Mouse (Mus musculus): ENCODE measurements around the gene Mx1. TPM values are rescaled to one million over a fixed set of nuclear protein-coding genes. Genes with fewer than 3 reads are reported as not detected.

Gene Mx1
- total RNA-seq (2022) = 1 to 10 TPM; 1.1 to 7.5 (median 2.6) TPM

DNA sequence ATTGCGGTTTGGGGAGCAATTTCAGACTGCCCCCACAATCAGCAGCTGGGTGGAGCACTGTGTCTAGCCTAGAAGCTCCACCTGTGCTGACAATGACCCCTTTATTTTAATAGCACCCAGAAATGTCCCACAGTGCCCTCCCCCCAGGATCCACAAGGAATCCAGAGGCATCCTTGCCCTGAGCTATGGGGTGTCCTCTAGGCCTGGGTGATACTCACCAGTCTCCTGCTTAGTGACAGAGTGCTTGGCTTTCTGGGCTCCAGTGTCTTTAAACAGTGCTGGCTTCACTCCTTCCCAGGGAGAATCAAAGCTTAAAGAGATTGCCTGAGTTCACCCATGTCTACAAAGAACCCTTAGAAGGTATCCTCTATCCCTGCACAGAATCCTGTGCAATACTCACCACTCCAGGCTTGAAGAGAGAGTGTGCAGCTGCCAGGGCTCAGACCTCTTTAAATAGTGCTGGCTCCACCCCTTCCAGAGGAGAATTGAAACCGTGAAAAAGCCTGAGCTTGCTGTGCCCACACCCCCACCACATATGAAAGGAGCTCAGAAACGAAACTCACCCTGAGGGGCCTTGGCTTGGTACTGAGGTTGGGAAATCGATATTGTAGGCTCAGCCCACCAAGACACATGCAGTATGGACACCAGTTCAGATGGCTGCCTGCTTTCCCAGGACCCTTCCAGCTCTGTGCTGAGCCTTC lies at the start of gene Mx1:
TSS of gene Mx1 (minus strand) at position 427 of the 701 bp plus-strand sequence.
- no peak for DNase-seq (ENCODE audit: low spot score in 2 of 2)

DNA sequence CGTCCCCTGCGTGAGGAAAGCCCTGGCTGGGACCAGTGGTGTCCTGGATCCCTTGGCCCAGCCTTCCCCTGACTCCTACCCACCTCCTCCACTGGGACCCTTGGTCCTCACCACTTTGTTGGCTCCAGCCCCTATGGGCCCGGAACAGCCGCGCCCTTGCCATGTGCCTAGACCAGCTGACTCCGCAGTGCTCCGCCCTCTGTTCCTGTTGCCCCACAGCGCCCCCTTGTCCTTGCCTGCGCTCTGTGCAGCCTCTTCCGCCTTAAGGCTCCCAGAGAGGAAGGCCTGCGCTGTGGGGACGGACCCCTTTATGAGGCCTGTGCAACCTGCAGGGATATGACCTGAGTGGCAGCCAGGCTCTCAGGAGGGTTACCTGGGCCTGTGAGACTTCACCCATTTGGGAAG lies 49.6 kb upstream of the Mx1 start:
- DNase-seq (ENCODE audit: low spot score in 2 of 2) = no peak

DNA sequence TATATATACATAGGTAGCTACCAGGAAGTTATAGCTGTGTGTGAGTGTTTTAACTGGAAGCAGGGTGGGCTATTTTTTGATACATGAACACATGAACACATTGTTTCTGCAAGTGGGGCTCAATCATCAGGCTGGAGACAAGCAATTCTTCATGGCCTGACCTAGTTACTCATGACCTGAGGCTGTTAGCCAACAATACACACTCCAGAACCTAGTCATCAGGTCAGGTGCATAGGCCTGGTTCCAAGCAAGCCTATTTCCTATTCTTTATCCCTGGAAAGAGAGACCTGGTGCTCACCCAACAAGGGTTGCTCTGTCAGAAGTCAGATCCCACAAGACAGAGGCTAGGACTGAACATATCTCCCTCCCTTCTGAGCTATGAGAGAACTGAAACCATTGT lies 48.8 kb upstream of the Mx1 start:
- no peak for DNase-seq (ENCODE audit: low spot score in 2 of 2)

DNA sequence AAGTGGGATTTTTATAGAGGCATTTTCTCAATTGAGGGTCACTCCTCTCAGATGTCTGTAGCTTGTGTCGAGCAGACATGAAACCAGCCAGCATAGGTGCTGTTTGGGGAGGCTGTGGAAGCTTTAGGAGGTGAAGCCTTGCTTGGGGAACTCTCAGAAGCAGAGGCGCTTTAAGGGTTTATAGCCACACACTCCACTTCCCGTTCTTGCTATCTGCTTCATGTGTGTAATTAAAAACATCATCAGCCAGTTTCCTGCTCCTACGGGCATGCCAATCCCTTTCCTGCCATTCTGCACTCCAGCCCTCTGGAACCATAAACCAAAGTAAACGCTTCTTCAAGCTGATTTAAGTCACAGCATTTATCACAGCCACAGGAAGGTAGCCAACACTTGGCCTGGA lies 48.1 kb upstream of the Mx1 start:
- DNase-seq (ENCODE audit: low spot score in 2 of 2) = no peak

DNA sequence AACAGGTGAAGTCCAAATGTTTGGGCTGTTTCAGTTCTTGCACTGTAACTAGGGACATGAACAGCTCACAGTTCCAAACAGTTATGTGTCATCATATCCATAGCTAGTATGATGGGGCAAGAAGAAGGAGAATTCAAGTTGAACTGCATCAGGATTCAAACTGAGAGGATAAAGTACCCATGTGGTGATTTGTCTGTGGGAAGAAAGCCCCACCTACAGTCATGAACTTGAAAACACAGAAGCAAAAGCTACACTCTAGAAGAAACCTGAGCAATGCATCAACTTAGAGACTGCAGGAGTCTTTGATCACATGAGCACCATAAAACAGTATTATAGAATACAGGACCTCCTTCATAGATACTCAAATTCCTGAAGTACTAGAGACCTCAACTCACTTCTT lies 45.1 kb upstream of the Mx1 start:
- DNase-seq (ENCODE audit: low spot score in 2 of 2) = no peak

DNA sequence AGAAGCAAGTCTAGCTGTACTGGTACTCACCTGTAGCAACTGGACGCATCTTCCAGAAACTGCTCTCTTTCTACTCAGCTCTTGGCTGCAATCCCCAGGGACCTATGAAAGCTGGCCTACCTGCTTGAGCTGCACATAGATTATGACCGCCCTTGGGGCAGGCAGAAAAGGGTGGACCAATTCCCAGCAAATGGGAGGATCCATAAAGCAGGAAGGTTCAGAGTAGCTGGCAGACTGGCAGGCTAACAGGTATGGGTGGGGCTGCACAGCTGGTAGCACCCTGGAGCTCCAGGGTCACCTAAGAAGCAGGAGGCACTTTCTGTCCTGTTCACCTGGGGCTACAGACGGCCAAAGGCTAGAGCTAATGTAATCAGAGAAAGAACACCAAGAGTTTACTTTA lies 42.1 kb upstream of the Mx1 start:
- no peak for DNase-seq (ENCODE audit: low spot score in 2 of 2)

DNA sequence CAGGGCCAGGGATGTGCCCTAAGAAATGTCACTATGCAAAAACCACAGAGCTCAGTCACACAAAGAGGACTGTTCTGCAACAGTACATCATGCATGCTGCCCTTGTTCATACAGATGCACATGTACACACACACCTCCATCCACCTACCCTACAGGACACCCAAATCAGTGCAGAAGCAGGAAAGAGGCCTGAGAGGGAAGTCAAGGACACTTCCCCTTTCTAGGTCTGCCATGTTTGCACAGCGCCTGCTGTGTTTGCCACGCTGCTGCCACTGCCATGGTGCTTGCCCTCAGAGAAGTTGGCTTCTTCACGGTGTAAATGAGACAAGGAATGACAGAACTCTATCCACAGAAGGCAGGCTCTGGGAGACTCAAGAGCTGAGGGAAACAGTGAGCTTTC lies 41.1 kb upstream of the Mx1 start:
- DNase-seq (ENCODE audit: low spot score in 2 of 2) = no peak

DNA sequence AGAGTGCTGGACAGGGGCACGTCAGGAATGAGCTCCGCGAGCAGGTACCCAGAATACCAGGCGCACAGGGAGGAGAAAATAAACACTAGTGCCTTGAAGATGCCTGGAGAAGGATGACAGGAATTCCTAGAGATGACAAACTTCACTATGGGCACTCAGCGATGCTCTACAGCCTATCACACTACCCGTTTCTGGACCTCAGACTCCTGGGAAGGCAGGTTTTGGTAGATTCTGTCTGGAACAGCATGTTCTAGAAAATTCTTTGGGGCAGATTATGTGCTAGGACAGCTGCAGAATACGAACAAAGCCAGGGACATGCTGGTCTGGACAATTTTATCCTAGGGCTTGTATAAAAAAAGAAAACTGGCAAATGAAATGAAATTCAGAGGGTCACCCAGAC lies 38.2 kb upstream of the Mx1 start:
- DNase-seq (ENCODE audit: low spot score in 2 of 2) = no peak

DNA sequence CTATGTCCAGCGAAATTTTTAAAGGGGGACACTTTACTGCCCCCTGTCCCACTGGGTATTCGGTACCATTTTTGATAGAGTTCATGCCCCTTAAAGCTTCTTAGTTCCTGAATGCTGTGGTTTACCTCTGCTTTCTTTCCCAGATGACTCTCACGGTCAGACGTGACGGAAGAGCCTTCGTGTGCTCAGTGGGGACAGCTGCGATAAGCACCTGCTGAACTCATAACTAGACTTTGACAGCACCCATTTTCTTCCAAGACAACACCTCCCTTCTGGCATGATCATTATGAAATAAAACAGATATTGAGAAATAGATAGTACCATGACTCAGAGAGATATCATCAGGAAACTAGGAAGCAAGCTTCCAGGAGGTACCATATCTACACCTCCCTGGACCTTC lies 36.7 kb upstream of the Mx1 start:
- DNase-seq (ENCODE audit: low spot score in 2 of 2) = no peak

DNA sequence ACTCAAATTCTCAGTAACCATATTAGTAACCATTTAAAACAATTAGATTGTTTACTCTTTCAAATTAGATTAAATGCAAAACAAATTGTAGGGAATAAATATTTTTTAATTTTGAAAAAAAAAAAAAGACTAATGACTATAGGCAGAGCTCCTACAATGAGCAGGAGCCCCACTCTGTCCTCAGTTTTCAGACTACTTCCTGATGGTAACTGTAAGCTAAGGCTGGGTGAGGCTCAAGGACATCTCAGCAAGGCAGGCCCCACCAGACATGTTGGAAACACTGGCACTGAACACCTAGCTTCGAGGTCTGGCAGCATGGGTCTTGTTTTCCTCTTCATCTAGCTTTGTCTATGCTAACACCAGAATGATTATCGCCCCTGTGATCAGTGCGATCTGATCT lies 35.4 kb upstream of the Mx1 start:
- DNase-seq (ENCODE audit: low spot score in 2 of 2) = no peak

DNA sequence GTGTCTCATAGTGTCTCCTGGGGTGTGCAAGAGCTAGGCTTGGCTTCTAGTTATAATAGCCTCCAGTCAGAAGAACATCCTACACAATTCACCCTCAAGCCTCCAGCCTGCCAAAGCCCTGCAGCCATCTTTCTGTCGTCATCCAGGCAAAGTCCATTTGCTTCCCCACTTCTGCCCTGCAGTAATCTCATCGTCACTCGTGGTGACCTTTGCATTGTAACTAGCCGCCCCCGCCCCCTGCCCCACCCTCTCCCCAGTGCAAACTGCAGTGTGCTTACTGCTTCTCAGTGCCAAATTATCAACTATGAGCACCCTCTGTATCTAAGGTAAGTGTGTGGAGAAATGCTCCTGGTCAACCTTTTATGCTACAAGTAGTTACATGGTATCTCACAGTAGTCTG lies 35.0 kb upstream of the Mx1 start:
- no peak for DNase-seq (ENCODE audit: low spot score in 2 of 2)

DNA sequence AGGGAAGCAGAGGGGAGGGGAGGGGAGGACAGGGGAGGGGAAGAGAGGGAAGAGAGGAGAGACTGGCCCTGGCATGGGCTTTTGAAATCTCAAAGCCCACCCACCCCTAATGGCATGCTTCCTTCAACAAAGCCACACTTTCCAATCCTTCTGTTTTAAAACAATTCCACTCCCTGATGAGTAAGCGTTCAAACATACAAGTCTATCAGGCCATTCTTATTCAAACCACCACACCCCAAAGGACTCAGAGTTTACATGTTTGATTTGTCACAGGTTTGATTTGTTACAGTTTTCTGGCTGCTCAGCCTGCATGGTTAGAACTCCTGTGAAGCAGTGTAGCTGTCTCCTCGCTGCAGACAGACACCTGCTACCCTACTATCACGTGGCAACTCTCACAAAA lies 33.3 kb upstream of the Mx1 start:
- DNase-seq (ENCODE audit: low spot score in 2 of 2) = no peak

DNA sequence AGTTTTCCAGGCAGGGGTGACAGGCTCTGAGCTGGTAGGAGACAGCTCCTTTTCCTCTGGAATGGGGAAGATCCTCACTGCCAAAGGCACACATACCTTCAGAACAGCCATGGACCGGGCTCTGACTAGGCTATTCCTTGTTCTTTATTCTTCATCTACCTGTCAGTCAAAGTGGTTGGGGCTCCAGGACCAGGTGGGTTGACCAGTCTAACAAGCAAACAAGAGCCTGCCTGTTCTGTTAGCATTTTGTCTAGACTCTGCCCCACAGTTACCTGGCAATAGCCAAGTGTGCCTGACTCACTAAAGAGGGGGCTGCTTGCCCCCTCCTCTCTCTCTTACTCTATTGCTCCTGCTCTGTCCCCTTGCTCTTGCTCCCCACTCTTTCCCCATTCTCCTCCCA lies 29.7 kb upstream of the Mx1 start:
- DNase-seq (ENCODE audit: low spot score in 2 of 2) = no peak

DNA sequence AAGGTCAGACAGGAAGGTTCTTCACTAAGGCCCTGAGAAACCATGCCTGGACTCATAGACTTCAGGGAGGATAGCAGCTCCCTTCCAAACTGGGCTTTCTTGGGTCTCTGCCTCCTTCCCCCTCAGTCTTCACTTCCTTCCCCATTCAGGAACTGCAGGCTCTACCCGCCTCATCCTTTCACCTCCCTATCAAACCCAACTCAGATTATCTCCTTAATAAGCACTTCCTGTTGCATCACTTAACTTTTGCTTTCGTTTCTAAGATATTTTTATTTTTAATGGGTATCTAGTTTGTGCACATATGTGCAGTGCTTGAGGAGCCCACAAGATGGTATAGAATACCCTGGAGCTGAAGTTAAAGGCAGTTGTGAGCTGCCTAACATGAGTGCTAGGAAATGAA lies 15.9 kb upstream of the Mx1 start:
- DNase-seq (ENCODE audit: low spot score in 2 of 2) = no peak

DNA sequence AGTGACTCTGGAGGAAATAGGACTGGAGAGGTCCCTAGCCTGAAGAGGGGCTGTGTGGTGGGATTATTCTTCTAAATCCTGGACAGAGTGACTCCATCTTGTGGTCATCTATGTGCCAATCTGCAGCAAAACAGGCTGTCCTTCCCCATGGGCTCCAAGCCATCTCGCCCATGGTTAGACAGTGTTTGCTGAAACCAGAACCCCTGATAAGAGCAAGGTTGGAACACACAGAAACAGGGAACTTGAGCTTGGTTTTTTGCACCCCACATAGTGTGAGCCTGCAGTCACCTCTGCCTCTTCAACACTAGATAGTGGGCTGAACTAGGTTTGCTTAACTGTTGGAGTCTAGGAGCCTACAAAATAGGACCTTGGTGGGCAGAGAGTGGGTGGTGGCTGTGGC lies 13.8 kb upstream of the Mx1 start:
- DNase-seq (ENCODE audit: low spot score in 2 of 2) = no peak

DNA sequence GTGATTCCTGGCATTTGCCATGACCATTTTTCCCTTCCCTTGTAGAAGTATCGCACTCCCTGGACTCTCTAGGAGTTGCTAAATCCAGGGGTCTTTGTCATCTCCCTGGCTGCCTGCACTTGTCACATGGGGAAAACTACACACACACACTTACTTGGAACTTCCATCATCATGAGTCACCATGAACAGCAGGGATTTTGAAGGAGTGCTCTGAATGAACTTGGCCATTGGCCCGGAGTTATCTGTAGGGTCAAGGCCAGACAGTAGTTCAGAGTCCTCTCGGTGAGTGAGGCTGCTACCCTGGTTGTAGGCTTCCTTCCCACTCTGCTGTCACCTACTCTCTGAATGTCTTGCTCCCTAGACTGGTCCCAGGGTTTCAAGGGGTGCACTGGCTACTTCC lies 12.9 kb upstream of the Mx1 start:
- DNase-seq (ENCODE audit: low spot score in 2 of 2) = no peak

DNA sequence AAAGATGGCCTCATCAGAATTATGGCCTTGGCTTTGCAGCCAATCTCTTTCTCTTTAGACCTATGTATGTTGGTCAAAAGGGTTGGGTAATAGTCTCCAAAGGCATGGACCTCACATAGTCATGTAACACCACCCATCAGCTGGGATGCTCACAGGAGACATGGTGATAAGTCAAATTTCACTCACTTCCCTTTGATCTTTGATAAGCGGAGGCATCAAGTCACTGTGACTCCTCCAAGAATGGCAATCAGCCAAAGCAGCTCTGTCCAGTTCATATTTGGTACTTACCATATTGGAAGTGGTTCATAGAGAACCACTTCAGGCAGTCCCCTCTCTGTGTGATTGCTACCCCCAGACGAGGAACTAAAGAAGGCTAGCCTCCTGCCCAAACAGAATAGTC lies 12.0 kb upstream of the Mx1 start:
- no peak for DNase-seq (ENCODE audit: low spot score in 2 of 2)

DNA sequence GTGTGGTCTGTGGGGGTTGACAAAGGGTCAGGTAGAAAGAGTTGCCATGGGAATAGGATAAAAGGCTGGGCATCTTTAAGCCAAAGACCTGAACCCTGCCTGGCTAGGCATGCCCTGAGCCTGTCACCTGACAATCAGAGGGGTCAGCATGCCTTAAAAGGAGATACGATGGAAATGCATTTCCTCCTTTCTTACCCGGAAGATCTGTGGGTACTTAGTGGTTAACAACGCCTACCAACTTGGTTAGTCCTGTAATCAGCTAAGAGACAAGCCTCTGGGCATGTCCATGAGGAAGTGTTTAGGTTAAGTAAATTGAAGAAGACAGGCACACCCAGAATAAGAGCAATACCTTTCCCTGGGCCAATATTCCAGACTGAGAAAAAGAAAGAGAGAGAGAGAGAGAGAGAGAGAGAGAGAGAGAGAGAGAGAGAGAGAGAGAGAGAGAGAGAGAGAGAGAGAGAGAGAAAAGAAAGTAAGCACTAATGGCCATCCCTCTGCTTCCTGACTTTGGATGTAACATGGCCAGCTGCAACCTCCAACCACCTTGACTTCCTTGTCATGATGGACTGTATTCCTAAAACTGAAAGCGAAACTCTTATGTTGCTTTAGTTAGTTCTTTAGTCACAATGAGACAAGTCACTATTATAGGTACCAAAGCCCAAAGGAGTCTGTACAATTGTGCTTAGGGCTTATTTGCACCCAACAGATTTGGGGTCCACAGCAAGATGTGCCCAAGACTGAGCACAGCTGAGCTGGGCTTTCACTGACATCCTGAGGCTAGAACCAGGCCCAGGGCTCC lies 5.5 kb upstream of the Mx1 start:
- DNase-seq (ENCODE audit: low spot score in 2 of 2) = no peak

DNA sequence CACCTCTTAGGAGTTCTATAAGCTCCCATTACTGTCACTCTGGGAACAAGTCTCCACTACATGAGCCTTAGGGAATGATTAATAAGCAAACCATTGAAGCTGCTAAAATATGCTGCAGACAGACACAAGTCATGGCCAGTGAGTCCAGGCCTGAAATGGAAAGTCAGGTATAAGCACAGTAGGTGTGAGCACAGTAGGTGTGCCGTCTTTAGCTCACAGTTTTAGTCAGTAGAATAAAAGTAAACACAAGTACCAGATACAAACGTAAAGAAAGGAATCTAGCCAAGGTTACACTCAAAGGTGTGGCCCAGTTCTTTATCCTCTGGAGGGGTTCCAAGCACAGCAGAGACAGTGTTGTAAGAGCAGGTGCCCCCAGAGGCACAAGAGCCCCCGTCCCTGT lies 4.8 kb upstream of the Mx1 start:
- no peak for DNase-seq (ENCODE audit: low spot score in 2 of 2)

DNA sequence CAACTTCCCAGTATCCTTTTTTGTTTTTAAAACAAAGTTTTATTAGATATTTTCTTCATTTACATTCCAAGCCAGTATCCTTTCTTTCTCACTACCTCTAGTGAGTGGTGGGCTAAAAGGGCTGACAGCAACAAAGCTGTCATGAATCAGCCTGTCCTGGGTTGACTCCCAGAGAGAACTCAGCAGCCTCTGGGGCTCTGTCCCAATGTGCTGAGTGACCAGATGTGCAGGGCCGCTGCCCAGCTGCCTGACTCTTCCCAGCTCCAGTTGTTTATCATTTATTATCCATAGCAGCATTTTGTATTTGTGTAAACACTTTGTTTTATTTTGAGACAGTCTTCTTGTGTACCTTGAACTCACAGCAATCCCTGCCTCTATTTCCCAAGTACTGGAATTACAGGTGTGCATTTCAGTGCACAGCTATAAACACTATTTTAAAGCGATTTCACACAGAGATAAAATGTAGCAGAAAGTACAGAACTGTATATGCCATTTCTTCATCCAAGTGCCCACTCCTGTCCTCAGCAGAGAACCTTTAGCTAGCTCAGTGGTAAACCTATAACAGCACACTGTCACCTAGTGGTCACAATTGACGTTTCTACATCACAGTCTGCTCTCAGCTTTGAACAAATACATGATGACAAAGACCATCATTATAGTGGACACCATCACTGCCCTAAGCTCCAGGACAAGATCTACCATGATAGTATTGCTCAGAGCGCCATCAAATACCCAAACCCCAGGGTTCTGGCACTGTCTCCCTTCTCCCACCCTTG lies 3.7 kb upstream of the Mx1 start:
- DNase-seq (ENCODE audit: low spot score in 2 of 2) = no peak

DNA sequence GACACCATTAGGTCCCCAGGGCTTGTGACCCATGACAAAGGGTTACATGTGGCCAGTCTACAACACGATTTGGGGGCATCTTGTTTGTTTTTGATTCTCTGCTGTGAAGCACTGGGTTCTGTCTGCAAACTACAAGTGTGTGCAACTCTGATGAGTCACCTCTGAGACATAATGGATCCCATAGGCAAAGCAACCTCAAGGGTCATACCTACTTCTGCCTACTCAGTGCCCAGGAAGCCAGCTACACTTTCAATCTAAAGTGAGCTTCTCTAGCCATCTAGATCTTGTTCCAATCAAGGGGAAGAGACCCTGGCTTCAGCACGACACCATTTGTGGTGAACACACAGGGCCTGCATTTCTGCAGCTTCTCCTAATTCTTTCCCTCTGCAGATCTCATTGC lies 1.4 kb downstream of the Mx1 start:
- no peak for DNase-seq (ENCODE audit: low spot score in 2 of 2)

DNA sequence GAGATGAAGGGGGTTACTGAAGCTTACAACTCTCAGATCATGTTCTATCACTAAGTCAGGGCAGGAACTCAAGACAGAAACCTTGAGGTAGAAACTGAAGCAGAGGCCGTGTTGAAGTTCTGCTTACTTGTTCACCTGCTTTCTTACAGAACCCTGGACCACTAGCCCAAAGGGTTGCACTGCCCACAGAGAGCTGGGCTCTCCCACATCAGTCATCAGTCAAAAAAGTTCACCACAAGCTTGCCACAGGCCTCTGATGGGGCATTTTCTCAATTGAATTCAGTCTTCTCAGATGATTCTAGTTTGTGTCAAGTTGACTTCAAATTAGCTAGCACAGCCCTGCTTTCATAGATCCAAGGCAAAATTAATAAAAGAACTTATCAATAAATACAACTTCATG lies 2.9 kb downstream of the Mx1 start:
- DNase-seq (ENCODE audit: low spot score in 2 of 2) = no peak

DNA sequence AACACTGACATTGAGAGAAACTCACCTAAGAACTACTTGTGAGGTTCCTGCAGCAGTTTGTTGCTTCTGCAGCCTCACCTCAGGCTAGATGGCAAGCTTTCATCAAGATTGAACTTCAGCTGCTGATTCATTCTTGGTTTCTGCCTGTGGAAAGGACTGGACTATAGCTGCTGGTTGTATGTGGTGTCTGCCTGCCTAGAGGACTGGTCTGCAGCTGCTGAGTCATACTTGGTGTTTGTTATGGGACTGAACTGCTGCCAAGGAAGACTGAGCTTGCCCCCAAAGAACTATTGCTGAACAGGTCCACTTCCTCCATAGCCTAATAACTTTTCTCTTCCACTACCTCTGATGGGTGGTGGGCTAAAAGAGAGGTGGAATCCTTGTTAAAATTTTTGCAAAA lies 15.3 kb downstream of the Mx1 start:
- no peak for DNase-seq (ENCODE audit: low spot score in 2 of 2)

Measured in left cerebral cortex, adult 8-10 months (tissue).